Mouse (Mus musculus) telencephalon, adult 2 months (tissue): ENCODE data around the gene Abcg3.
"Not testable (repeated sequence)": the region's sequence is repeated elsewhere in the genome, so short reads cannot be mapped to it uniquely, and the experiment has no call there.

Experiments
- DNase-seq: peaks from one replicate; pipeline ENCODE4 v3.0.0-alpha.2; 2011; ENCODE audit warnings: low read depth, low spot score

Gene Abcg3

DNA sequence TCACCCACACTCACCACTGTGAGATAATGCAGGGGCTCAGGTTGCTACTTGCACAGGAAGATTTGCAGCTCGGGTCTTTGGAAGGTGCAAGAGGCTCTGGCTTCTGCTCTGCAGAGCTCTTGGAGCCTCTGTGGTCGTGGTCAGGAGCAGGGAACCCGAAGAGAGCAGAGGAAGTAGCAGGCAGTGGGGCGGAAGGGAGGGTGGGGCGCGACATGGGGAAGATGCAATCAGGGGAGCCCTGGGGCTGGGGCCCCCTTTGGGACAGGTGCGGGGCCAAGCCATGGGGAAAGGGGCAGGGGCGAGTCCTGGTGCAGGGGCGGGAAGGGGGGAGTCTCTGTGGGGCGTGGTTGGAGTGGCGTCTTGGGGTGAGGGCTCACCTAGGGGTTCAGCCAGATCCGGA is at the start of gene Abcg3:
Gene Abcg3, minus strand, starts transcription at position 184 of the 400 bp plus-strand sequence.
- DNase-seq: no peak

DNA sequence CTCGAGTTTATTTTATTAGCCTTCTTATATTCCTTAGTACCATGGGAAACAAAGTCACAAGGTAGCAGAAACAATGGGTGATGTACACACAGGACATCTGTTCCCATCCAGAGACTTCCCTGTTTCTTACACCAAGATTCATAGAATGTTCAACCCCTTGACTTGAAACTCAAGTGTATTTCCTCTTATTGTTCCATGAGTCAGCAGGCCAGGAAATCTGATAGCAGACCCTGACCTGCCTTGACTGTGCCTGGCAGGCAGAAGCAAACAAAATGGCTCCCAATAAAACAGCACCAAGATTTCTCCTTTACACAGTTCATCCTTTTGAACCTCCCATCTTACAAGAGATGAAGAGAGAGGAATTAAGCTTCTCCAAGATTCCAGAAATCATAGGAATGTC is 30.0 kb upstream of the Abcg3 start:
- no peak for DNase-seq

DNA sequence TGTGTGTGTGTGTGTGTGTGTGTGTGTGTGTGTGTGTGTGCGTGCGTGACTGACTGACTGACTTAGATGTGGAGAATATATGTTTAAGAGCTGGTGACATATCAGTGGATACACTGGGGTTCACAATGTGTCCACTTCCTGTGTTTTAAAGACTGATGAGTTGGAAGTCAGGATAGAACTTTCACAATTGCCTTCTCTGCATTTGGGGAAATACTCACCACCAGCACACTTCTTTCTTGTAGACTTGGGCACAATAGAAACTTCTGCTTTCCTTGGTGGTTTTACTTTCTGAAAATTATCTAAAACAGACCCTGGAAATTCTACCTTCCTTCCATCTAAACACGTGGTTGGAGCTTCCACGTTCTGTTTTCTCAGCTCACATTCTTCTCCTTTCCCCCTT is 29.1 kb upstream of the Abcg3 start:
- DNase-seq: no peak

DNA sequence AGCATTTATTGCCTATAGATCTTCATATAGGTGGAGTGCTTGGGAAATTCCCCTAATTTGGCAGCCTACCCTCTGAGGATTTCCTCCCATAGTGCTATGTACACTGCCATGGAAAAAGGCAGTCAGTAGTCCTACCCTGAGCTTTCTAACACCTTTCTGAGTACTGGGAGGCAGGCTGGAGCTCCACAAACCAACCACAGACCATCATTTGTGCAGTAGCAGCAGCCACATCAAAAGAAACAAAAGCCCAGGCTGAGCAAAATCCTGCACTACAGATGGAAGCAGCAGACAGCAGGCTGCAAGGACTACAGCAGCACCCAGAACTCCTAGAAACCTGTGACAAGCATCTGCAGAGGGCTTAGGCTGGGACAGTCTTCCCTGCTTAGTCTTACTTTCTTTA is 27.9 kb upstream of the Abcg3 start:
- DNase-seq: no peak

DNA sequence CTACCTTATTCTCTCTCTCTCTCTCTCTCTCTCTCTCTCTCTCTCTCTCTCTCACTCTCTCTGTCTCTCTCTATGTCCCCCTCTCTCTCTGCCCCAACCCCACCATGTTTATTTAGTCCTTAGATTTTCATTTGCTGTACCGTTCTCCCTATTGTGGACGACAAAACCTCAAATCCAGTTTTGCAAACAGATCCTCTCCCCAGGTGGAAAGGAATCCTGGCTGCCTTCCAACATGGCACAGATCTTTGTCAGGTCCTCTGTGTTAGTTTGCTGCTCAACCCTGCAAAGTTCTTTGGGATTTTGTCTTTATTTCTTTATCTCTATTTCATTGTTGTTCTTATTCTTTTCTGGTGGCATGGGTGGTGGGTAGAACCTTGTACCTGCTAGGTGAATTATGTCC is 6.9 kb upstream of the Abcg3 start:
- no peak for DNase-seq

DNA sequence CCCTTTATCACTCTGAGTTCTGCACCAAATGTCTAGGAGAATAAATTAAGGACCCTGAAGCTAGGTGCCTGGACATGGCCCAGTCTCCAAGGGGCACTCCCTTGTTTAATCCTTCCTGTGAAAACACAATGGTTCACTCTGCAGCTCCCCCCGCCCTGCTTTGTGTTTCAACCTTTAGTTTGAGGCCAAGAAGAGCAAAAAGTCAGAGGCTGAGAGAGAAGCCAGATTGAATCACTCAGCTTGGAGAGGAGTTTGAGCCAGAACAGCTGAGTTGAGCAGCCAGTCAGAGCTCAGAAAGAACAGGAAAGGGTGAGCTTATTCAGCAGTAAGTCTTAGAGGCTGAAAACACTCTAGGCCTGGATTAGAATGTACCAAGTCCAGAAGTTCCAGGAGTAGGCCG is 5.5 kb upstream of the Abcg3 start:
- no peak for DNase-seq

DNA sequence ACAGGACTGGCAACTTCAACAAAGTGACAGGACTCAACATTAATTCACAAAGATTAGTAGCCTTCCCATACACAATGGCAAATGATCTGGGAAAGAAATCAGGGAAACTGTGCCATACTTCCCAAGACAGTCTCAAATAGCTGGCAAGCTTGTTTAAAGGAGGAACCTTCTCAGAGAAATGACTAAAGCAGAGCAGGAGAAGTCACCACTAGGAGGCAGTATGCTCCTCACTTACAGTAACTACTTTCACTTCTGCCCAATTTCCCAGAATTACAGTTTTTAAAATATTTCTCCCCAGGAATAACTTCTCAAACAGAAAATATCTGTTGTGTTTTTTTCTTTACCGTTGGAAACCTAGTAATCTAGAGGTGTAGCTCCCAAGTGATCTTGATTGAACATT is 4.2 kb upstream of the Abcg3 start:
- DNase-seq: peak; percentile 6

DNA sequence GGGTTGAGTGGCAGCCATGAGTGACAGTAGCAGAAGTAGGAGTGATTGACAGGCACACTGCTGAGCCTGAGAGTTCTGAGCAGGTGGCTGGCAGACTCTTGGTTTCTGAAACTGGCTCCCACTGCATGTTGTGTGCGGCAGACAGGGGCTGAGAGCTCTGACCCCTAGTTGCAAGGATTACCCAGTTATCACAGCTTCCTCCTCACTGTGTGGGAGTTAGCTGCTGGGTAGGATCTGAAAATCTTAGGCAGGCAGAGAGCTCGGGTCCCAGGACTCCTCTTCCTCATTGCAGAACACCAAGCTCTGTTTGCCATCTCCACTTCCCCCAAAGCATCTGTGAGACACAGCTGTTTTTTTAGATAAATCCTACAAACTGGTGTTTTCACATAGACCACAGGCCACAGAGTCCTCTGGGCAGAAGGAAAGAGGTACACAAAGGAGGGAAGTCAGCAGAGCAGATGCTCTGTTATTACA is 3.4 kb downstream of the Abcg3 start:
- DNase-seq: no peak

DNA sequence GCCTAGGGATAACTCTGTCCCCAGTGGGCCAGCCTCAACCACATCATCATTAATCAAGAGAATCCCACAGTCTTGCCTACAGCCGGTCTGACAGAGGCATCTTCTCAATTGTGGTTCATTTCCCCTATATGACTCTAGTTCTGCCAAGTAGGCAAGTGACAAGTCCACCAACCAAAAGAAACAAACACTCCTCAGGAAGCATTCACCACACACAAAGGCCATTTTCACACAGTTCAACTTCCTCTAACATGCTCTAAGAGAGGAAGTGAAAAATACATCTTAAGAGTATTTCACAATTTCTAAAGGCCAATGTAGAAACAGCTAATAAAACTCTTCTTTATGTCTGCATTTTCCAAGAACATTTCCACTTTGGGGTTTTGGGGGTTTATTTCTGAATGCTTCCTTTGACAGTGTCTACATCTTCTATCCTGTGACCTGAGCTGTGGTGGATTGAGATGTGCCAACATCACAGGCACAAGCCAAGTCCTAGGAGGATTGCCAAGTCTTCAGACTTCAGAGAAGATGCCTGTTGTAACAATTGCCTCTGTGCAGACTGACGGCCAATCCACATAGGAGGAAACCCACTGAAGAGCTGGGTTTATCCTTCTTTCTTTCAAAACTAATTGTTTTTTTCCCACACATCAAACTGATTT is 24.3 kb downstream of the Abcg3 start:
- DNase-seq: no peak

DNA sequence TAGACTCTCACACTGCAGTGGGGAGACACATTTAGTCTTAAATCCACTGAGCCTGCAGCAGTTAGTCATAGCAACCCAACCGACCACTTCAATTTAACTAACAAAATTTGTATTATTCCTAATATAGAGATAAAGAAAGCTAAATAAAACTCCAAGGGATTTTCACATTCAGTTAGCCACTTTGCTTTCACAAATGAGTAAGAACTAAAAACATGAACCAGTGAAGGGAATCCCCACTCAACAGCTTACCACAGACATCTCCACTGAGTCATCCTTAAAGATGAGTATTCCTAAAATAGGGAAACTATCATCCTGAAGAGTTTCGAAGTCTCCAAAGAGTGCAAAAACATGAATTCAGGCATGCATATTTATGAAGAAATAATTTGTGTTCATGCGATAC is 27.3 kb downstream of the Abcg3 start:
- DNase-seq: no peak

DNA sequence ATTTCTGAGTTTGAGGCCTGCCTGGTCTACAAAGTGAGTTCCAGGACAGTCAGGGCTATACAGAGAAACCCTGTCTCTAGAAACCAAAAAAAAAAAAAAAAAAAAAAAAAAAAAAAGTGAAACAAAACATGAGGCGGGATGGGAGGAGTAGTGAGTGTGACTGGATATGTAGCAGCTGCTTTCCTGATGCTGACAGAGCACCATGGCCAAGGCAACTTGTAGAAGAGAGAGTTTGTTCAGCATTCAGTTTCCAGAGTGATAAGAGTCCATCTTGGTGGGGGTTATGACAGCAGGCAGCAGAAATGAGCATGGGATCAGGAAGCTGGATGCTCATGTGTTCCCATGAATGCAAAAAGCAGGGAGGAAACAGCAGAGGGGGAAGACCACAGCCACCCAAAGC is 35.6 kb downstream of the Abcg3 start:
- no peak for DNase-seq

DNA sequence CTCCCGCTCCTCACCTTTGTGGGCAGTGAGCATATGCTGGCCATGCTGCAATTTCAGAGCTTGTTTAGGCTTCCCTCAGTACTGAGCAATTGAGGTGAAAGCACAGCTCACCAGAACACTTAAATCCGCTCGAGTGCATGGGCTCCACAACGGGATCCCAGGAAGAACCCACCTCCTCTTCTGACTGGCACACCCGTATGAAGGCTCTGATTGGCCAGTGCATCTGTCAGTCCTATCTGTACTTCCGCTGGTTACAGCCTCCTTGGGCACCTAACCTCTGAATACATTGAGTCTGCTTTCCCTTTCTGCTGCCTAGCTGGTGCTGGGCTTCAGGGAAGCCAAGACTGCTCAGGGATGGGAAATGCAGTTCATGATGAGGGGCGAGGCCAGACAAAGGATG is 48.4 kb downstream of the Abcg3 start:
- no peak for DNase-seq

DNA sequence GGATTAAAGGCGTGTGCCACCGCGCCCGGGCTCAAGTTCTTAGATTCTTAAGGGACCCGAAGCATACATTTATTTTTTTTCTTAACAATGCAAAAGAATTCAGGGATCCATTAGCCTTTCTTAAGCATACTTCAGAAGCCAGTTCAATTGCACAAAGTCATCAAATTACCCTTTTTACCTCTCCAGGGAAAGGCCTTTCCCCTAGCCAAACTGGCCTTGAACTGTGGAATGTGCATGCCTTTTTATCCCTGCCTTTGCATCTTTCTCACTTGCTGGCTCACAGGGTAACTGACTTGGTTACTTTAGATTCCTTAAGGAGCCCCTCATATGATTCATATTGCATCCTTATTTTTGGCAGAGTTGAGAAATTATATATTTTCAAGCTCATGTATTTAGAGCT is 76.0 kb downstream of the Abcg3 start:
- not testable (repeated sequence) for DNase-seq
